Mouse (Mus musculus) midbrain, postnatal 0 days (tissue): ENCODE measurements around the gene Zfp426. TPM values are rescaled to one million over a fixed set of nuclear protein-coding genes. Genes with fewer than 3 reads are reported as not detected.

Experiments
- ATAC-seq: fragments of 200-750 bp; cut with Nextera tagmentation; 2 replicates; pipeline ENCODE4 v1.8.0; 2017; ENCODE audit warnings: moderate number of reproducible peaks, mild to moderate bottlenecking, moderate TSS enrichment, moderate library complexity; ENCODE audit not compliant: low FRiP score
- DNase-seq: peaks from one replicate; pipeline ENCODE4 v3.0.0-alpha.2; 2015; ENCODE audit warnings: low spot score
- H3K27ac ChIP-seq: fragments of 300-500 bp; sonication (generic); 2 replicates; pipeline ENCODE4 v1.5.1; 2014; ENCODE audit warnings: low read depth, mild to moderate bottlenecking, low read length, mixed read lengths
- H3K27me3 ChIP-seq: fragments of 300-500 bp; sonication (generic); 2 replicates; pipeline ENCODE4 v1.6.1; 2014; ENCODE audit warnings: low read length, control low read depth, mixed read lengths; ENCODE audit not compliant: insufficient read depth
- H3K36me3 ChIP-seq: fragments of 300-500 bp; sonication (generic); 2 replicates; pipeline ENCODE4 v1.6.1; 2014; ENCODE audit warnings: low read length, control low read depth, mixed read lengths; ENCODE audit not compliant: insufficient read depth
- H3K4me1 ChIP-seq: fragments of 300-500 bp; sonication (generic); 2 replicates; pipeline ENCODE4 v1.6.1; 2014; ENCODE audit warnings: mild to moderate bottlenecking, control low read depth, antibody characterized with exemption, low read length, mixed read lengths; ENCODE audit not compliant: insufficient read depth
- H3K4me2 ChIP-seq: fragments of 300-500 bp; sonication (generic); 2 replicates; pipeline ENCODE4 v1.6.1; 2014; ENCODE audit warnings: low read depth, mild to moderate bottlenecking, low read length, mixed read lengths; ENCODE audit not compliant: poor library complexity, severe bottlenecking
- H3K4me3 ChIP-seq: fragments of 300-500 bp; sonication (generic); 2 replicates; pipeline ENCODE4 v1.5.1; 2014; ENCODE audit warnings: low read depth, mild to moderate bottlenecking, low read length, moderate library complexity
- H3K9ac ChIP-seq: fragments of 300-500 bp; sonication (generic); replicated peaks from 2 replicates; pipeline ENCODE4 v1.6.1; 2014; ENCODE audit warnings: mild to moderate bottlenecking, low read length, moderate library complexity, mixed read lengths; ENCODE audit not compliant: poor library complexity, severe bottlenecking
- H3K9me3 ChIP-seq: fragments of 300-500 bp; sonication (generic); 2 replicates; pipeline ENCODE4 v1.6.1; 2016; ENCODE audit warnings: low read length, control low read depth
- CTCF ChIP-seq: IDR thresholded peaks from 2 replicates; pipeline ENCODE4 v1.5.1; 2016; ENCODE audit warnings: antibody characterized with exemption, mild to moderate bottlenecking
- WGBS: fragments of 180-500 bp; shearing (Covaris S2); extraction: QIAGEN DNeasy Blood & Tissue Kit; methylation state at CpG from one replicate; pipeline ENCODE4 v1.1.7; 2014; 5-methylcytosine and 5-hydroxymethylcytosine counted together
- polyA plus RNA-seq: library from polyadenylated mRNA; unstranded; fragments of >200 nt; fragmentation: Nextera tagmentation; extraction: Ambion mirVana; gene quantifications from 2 replicates; pipeline ENCODE4 v1.2.1, GENCODE M21; 2015
- total RNA-seq: library from RNA; depleted of rRNA; stranded (reverse); fragments of >200 nt; gene quantifications from 2 replicates; pipeline ENCODE4 v1.2.3, GENCODE M21; 2014

The Zfp426 gene
- total and polyA plus RNA-seq, 2 experiments from 2014 or later, result 20.8 to 33.5 TPM

DNA sequence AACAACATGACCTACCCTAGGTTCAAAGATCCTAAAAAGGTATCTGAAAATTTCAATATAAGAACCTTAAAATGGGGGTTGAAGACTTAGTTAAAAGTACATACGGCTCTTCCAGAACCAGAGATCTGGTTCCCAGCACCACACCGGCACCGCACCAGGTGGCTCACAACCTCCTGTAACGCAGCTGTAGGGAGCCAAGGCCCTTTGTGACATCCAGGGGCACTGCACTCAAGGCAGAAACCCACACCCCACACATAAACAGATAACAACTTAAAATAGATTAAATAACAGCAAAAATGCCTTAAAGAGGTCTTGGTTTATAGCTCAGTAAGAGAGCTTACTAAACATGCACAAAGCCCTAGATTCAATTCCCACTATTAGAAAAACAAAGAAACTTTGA lies 27.4 kb upstream of the Zfp426 start:
- H3K4me2 ChIP-seq, result peak overlapping the region; percentile 87
- H3K27ac ChIP-seq, result no peak overlapping the region
- DNase-seq (no peak), ATAC-seq (no peak)
- no peaks in the 10 kb centered on the region for H3K9me3 ChIP-seq
- peak overlapping the region; percentile 44; the same call in 1 of the 2 replicates for H3K9ac ChIP-seq
- H3K36me3 ChIP-seq, result peaks cover 5% of the 10 kb centered on the region
- peaks cover 17% of the 10 kb centered on the region for H3K4me1 ChIP-seq
- peak overlapping the region; percentile 70 for H3K4me3 ChIP-seq
- 10% methylated on average over 4 of the region's 4 CpGs for WGBS
- H3K27me3 ChIP-seq, result no peaks in the 10 kb centered on the region
- TF ChIP-seq CTCF, result no peak

DNA sequence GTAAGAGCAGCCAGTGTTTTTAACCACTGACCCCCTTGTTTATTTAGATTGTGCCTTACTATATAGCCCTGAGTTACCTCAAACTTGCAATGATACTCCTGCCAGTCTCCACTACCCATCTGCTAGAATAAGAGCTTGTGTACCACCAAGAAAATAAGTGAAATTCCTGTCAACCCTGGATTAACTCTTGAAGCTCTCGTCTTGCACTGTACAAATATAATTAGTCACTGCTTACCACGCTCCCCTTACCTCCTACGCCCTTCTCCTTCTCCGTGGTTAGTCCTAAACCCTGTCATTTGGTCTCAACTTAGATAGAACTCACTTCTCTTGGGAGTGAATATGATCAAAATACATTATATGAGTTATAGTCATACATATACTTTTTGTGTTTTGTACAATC lies 26.2 kb upstream of the Zfp426 start:
- no peaks in the 10 kb centered on the region for H3K9me3 ChIP-seq
- H3K4me2 ChIP-seq, result peak overlapping the region; percentile 87; the same call in 1 of the 2 replicates
- peaks cover 12% of the 10 kb centered on the region for H3K36me3 ChIP-seq
- DNase-seq, result no peak
- no peak for ATAC-seq
- WGBS, result 89% methylated on average over 4 of the region's 4 CpGs
- no peak overlapping the region for H3K9ac ChIP-seq
- H3K27ac ChIP-seq, result no peak overlapping the region
- no peak overlapping the region for H3K4me3 ChIP-seq
- no peak for TF ChIP-seq CTCF
- no peaks in the 10 kb centered on the region for H3K27me3 ChIP-seq
- peaks cover 17% of the 10 kb centered on the region for H3K4me1 ChIP-seq

DNA sequence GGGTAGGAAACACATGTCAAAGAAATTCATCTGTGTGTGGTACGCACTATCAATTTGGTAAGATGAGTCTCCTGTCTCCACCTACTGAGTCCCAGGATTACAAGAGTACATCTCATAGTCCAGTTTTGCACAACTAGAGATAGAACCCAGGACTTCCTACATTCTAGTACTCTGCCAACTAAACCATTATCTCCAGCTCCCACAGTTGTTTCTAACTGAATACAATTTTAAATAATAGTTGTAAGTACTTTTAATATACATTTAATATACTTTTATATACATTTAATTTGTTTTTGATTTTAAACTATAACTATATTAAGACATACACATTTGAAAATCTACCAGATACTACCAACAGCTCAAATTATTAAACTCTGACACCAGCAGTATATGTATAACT lies 25.2 kb upstream of the Zfp426 start:
- ATAC-seq, result no peak
- Histone ChIP-seq H3K4me2 (no peak overlapping the region), H3K9ac (no peak overlapping the region), H3K4me3 (no peak overlapping the region), H3K4me1 (peaks cover 17% of the 10 kb centered on the region), H3K27ac (no peak overlapping the region), H3K9me3 (no peaks in the 10 kb centered on the region), H3K36me3 (peaks cover 13% of the 10 kb centered on the region), H3K27me3 (no peaks in the 10 kb centered on the region)
- 91% methylated on average over 1 of the region's 1 CpGs for WGBS
- DNase-seq, result no peak
- TF ChIP-seq CTCF, result no peak

DNA sequence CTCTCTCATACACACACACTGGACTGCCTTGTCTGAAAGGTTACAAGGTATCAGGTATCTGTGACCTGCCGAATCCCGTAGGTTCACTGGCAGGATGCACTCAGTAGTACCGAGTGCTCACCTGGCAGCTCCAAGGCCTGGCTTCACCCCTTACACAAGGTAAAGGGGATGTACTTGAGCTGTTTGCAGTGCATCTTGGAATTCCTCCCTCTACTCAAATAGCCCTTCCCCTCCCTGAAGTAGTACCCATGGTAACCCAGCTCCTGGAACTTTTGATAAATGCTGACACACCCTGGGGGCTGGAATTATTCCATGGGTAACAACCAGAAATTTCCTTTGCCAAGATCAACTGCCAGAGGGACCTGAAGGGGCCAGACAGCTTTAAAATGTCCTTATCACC lies 21.5 kb upstream of the Zfp426 start:
- ATAC-seq (no peak), DNase-seq (no peak)
- Histone ChIP-seq H3K36me3 (peaks cover 16% of the 10 kb centered on the region), H3K27me3 (no peaks in the 10 kb centered on the region), H3K4me2 (no peak overlapping the region), H3K9me3 (no peaks in the 10 kb centered on the region), H3K4me1 (peaks cover 8% of the 10 kb centered on the region), H3K9ac (no peak overlapping the region), H3K27ac (no peak overlapping the region), H3K4me3 (no peak overlapping the region)
- no peak for TF ChIP-seq CTCF
- WGBS, result 97% methylated on average over 3 of the region's 3 CpGs

DNA sequence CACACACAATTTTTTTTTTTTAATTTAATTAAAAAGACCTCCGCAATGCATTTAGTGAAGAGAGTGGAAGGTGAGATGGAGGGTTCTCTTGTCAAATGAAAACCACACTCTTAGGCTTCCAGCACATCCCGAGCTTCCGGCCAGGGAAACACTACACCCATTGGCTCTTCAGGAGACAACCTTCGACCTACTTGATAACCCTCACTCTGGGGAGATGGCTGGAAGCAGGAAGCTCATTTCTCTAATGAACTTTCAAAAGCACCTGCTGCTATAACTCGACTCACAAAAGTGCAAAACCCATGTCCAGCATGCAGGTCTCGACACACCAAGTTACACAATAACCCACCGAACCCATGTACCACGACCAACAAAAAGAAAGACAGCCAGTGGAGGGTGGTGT lies 20.2 kb upstream of the Zfp426 start:
- H3K9ac ChIP-seq, result no peak overlapping the region
- H3K27ac ChIP-seq, result no peak overlapping the region
- H3K9me3 ChIP-seq, result no peaks in the 10 kb centered on the region
- ATAC-seq, result no peak
- no peak for DNase-seq
- no peak for TF ChIP-seq CTCF
- H3K4me2 ChIP-seq, result no peak overlapping the region
- no peaks in the 10 kb centered on the region for H3K27me3 ChIP-seq
- H3K36me3 ChIP-seq, result peaks cover 16% of the 10 kb centered on the region
- no peak overlapping the region for H3K4me3 ChIP-seq
- no peaks in the 10 kb centered on the region for H3K4me1 ChIP-seq
- whole genome bisulfite sequencing, result 92% methylated on average over 8 of the region's 8 CpGs

- peaks cover 23% of the 10 kb centered on the region for H3K36me3 ChIP-seq
- no peaks in the 10 kb centered on the region for H3K4me1 ChIP-seq
- 81% methylated on average over 4 of the region's 4 CpGs for WGBS
- H3K4me3 ChIP-seq, result no peak overlapping the region
- ATAC-seq, result no peak
- H3K9ac ChIP-seq, result no peak overlapping the region
- no peak overlapping the region for H3K4me2 ChIP-seq
- H3K27ac ChIP-seq, result no peak overlapping the region
- DNase-seq, result no peak
- no peak for TF ChIP-seq CTCF
- H3K9me3 ChIP-seq, result no peaks in the 10 kb centered on the region
- no peaks in the 10 kb centered on the region for H3K27me3 ChIP-seq
Measured at GRCm38 (mm10) chr9:20511645-20512044, 19.1 kb upstream of the Zfp426 start.

DNA sequence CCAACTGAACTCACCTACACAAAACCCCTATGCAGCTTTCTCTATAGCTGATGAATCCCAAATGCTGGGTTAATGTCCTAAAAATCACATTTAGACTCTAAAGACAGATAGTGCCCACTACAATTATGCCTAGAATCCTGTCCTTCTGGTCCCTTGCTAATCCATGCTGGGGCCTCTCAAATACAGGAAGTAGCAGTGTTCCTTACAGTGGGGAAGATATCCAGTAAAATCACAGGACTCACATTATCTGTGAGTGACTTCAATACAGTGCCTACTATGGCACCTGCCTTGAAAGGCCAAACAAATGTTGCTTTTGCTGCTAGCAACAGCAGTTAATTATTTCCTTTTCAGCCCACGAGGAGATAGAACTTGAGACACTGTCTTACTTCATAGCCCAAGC lies 17.8 kb upstream of the Zfp426 start:
- no peak overlapping the region for H3K27ac ChIP-seq
- no peaks in the 10 kb centered on the region for H3K4me1 ChIP-seq
- 78% methylated on average over 1 of the region's 1 CpGs for WGBS
- no peak for ATAC-seq
- no peak overlapping the region for H3K4me2 ChIP-seq
- H3K4me3 ChIP-seq, result no peak overlapping the region
- TF ChIP-seq CTCF, result no peak
- no peak for DNase-seq
- peaks cover 28% of the 10 kb centered on the region for H3K36me3 ChIP-seq
- no peaks in the 10 kb centered on the region for H3K27me3 ChIP-seq
- H3K9me3 ChIP-seq, result no peaks in the 10 kb centered on the region
- no peak overlapping the region for H3K9ac ChIP-seq
